Mouse (Mus musculus): ENCODE measurements around the gene Tmem52b.
A peak's percentile ranks its signal among the peaks of the same experiment; 100 is the strongest.
"Not testable (repeated sequence)": the region's sequence is repeated elsewhere in the genome, so short reads cannot be mapped to it uniquely, and the experiment has no call there.

The Tmem52b gene

GRCm38 (mm10) chr6:129512367-129512766 lies at the start of gene Tmem52b:
Tmem52b (plus strand) TSS chr6:129512555.
- DNase-seq, result no peak

- DNase-seq, result no peak
These were observed 41.0 kb upstream of the Tmem52b start for GRCm38 (mm10) chr6:129471386-129471785.

DNA sequence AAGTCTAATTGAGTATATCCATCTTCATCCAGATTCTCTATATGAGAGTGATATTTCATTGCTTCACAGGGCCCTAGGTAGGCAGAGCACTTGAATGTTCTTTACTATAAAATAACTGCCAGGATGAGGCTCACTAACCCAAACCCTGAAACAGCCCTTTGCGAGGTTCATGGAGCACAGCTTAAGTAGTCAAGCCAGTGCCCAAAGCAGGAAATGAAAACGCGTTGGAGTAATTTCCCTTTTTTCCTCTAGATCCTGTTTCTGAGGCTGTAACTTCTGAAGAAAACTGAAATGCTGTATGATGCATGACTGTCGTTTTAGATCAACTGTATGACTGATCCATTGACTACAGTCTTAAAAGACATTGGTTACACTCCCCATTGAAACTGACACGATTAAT lies 39.7 kb upstream of the Tmem52b start:
- no peak for DNase-seq

- DNase-seq, result peak; percentile 4
These were observed 35.8 kb upstream of the Tmem52b start for GRCm38 (mm10) chr6:129476404-129477126.

DNA sequence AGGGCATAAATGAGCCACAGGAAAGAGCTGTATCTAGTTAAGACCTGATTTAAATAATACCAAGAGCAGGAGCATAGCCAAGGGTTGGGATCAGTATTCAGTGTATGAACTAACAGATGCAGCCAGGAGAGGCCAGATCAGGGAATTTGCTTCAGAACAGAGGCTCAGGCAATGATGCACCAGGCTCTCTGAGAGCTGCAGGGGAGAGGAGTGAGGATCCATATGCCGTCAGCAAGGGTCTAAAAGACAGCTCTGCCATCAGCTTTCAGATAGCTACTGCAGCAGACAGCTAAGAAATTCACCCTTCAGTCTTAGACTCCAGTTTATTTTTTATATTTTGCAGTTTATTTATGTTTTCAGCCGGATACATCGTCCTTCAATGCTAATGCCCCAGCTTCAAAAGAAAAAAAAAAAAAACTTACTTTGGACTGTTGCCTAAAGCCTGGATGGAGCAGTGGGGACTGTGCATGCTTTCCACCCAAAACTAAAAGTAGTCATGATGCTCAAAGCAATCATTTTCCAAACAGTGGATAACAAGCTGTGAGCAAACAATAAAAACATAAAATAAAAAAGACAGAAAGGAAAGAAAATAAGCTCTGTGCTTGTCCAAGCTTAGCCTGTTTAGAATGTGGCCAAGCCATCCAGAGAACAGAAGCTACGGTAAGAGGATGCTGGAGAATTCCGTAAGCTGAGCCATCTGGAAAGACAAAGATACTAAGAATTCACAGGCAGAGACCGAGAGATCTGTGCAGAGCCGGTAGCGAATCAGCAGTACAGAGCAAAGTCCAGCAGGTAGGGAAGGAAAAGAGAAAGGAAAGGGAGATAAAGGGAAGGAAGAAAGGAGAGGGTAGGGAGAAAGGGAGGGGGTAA lies 32.0 kb upstream of the Tmem52b start:
- no peak for DNase-seq

DNA sequence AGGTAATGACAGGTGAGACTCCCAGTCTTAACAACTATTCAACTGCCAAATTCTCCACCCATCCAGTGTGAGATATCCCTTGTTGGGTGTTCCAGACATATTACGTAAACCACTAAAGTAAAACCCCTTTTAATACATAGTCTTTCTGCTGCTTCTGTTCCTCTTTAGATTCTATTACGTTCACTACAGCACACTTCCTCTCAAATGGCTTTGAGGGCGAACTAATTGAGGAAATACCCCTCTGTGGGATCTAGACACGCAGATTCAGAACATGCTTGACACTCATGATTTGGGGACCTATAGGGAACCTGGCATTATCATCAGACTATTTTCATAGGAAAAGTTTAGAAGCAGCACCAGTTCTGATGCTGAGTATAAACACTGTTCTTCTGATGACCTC lies 17.4 kb upstream of the Tmem52b start:
- DNase-seq, result no peak

GRCm38 (mm10) chr6:129497345-129498218 lies 14.8 kb upstream of the Tmem52b start:
- no peak for DNase-seq

GRCm38 (mm10) chr6:129499516-129499915 lies 12.8 kb upstream of the Tmem52b start:
- DNase-seq, result not testable (repeated sequence)

GRCm38 (mm10) chr6:129503471-129503870 lies 8.9 kb upstream of the Tmem52b start:
- DNase-seq, result no peak

- DNase-seq, result no peak
These were observed 5.3 kb upstream of the Tmem52b start, which contains the start of gene Olr1 for GRCm38 (mm10) chr6:129507024-129507423. Olr1 (minus strand) TSS chr6:129507165.

GRCm38 (mm10) chr6:129510120-129510911 lies 2.0 kb upstream of the Tmem52b start:
- DNase-seq, result no peak

DNA sequence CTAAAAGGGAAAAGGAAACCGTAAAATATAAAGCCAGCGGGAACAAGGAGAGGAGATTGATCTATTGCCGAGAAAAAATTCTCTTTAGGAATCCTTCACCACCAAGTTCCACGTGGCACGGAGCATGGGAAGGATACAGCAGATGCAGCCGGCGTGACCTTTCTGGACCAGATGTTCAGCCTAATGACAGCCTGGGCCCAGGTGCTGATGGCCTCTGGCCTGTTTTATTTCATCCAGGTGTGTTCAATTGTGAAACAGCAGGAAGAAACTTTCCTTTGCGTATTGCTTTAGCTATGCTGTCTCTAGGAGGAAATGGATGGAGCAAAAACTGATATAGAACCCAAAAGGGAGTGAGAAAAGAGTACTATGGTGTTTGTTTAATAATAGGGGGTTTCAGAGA lies 513 bp downstream of the Tmem52b start:
- no peak for DNase-seq

DNA sequence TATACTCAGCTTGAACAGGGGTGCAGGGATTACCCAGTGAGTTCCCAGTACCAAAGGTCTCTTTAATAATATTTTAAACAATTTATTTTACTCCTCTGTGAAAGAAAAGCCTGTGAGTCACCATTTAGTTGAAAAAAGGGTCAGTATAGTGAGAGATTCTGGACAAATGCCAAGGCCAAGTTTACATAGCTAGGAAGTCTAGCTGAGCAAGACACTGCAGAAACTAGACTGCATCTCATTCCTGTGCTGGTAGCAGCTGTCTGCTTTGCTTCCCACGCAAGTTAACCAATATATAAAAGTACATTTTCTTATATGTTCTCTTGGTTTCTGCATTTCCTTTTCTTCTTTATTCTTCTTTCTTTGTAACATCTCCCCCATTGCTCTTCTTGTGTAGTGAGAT lies 1.1 kb downstream of the Tmem52b start:
- no peak for DNase-seq

DNA sequence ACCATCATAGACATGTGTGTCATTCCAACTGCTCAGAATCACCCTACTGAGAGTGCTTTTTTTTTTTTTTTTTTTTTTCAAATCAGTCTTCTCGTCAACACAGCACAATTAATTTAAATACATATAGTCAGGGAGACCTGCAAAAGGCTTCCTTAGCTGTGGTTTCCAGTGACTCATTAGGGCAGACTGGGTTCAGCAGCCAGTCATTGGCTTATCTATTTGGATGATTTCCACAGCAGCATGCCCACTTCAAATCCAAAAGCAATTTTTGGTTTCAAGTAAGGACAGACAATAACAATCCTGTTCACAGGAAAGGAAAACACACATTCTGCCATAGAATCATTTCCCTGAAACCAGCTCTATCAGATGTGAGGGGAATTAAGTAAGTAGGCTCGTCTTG lies 2.0 kb downstream of the Tmem52b start:
- no peak for DNase-seq

DNA sequence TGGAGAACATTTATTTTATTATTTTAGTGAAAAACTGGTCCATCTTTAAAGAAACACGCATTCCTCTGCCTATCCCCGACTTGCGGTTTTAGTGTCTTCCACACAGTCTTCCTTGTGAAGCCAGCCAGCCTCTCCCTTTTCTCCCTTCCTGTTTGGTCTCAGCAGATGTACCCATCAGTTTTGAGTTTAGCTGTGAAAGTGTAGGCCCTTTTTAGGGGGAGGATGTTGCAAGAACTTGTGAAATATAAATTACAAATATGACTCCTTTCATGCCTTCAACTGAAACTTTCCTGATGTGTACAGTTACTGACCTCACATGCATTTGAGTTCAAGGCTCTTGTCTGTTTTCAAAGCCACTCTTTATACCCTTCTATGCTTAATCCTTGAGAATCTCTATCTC lies 2.7 kb downstream of the Tmem52b start:
- DNase-seq, result no peak

- no peak for DNase-seq
These were observed 4.0 kb downstream of the Tmem52b start for GRCm38 (mm10) chr6:129516388-129516787.

DNA sequence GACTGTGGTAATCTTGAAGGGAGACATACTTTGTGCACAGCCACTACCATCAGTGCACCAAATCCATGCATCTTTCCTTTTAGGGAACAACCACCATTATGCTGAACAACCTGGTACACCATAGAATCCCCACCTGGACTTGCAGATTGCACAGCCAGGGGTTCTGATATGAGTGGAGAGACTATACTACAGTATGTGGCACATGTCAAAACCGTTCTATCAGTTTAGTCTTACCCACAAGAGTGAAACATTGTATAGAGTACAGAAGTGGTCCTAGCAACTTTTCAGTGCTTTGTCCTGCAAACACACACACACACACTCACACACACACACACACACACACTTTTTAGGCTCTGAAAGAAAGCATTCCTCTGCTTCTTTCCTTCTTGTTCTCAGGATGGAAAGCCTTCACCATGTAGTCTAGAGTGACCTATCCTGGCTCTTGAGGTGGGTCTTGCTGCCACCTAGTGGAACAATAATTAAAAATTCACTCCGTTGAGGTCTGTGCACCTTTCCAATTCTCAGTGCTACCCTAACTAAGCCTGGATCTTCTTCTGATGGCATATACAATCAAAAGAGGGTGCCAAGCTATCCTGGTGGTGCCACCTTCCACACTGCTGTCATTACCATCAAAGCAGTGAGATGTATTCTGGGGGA lies 5.5 kb downstream of the Tmem52b start:
- peak; percentile 18 for DNase-seq

GRCm38 (mm10) chr6:129526069-129526468 lies 13.7 kb downstream of the Tmem52b start:
- no peak for DNase-seq

DNA sequence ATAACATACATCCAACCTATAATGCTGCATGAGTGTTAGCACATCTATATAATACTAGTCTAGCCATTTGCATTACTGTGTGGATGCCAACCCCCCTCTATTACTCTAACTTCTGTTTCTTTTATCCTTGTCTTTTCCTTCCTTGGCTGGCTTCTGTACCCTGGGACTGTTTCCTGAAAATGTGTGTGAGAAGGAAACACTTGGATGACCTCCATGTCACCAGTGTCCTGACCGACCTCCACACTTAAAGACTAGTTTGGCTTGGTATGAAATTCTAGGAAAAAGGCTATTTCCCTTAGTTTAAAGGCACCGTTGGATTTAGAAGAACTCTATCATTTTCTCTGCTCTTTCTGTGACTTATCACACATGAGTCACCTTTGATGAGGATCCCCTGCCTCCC lies 15.1 kb downstream of the Tmem52b start:
- DNase-seq, result no peak

DNA sequence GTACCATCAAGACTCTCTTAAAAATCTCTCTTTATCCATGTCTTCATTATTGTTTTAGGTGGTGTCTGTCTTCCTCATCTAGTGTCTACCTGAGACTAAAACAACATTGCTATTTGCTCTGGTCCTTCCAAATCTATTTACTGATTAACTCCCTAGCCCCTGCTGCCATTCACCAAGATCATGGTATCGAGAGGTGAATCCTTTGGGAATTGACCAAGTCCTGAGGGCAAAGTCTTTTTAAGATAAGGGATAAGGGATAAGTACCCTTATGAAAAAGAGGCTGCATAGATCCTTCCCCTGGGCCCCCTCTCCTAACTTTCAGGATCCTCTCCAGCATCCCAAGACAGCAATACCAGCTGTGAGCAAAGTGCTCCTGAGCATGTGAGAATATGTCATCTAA lies 17.2 kb downstream of the Tmem52b start:
- DNase-seq, result no peak

- no peak for DNase-seq
These were observed 17.9 kb downstream of the Tmem52b start for GRCm38 (mm10) chr6:129530261-129530660.

GRCm38 (mm10) chr6:129532556-129532941 lies 20.2 kb downstream of the Tmem52b start:
- no peak for DNase-seq

All from thymus, postnatal 14 days (tissue).